Mouse (Mus musculus): ENCODE measurements around the gene Wscd2. TPM values are rescaled to one million over a fixed set of nuclear protein-coding genes. Genes with fewer than 3 reads are reported as not detected.

The Wscd2 gene
- polyA plus RNA-seq, 2 experiments, result 8.4 to 12.5 TPM

GRCm38 (mm10) chr5:113578428-113578827 lies 88.3 kb downstream of the Wscd2 start:
- DNase-seq (ENCODE audit: low spot score) (no peak), ATAC-seq (ENCODE audit: low FRiP score, low read depth) (no peak)
- no peak overlapping the region for H3K4me3 ChIP-seq (replicated peaks; ENCODE audit: low read length)
- H3K9ac ChIP-seq (ENCODE audit: low read depth, low read length, severe bottlenecking), result no peak overlapping the region
- no peak overlapping the region for H3K27ac ChIP-seq (replicated peaks; ENCODE audit: low read depth, low read length)
- H3K27me3 ChIP-seq (ENCODE audit: control insufficient read depth, insufficient read depth, low read length), result no peaks in the 10 kb centered on the region
- TF ChIP-seq POLR2A (IDR thresholded peaks at IDR 0.05; ENCODE audit: borderline replicate concordance, extremely low read depth, insufficient read depth, insufficient read length), result no peak
- no peak overlapping the region for H3K4me2 ChIP-seq (replicated peaks; ENCODE audit: low read depth, low read length, severe bottlenecking)
- 75% methylated on average over 6 of the region's 6 CpGs for WGBS
- H3K4me1 ChIP-seq (ENCODE audit: control insufficient read depth, insufficient read depth, low read length), result no peaks in the 10 kb centered on the region
- no peaks in the 10 kb centered on the region for H3K36me3 ChIP-seq (ENCODE audit: control insufficient read depth, insufficient read depth, low read length)
- no peaks in the 10 kb centered on the region; the same call in 1 of the 2 replicates for H3K9me3 ChIP-seq (ENCODE audit: control insufficient read depth, low read length)

GRCm38 (mm10) chr5:113579128-113579527 lies 89.0 kb downstream of the Wscd2 start:
- no peak for DNase-seq (ENCODE audit: low spot score)
- ATAC-seq (ENCODE audit: low FRiP score, low read depth), result no peak
- TF ChIP-seq POLR2A (IDR thresholded peaks at IDR 0.05; ENCODE audit: borderline replicate concordance, extremely low read depth, insufficient read depth, insufficient read length), result no peak
- H3K4me2 ChIP-seq (replicated peaks; ENCODE audit: low read depth, low read length, severe bottlenecking), result no peak overlapping the region
- H3K36me3 ChIP-seq (ENCODE audit: control insufficient read depth, insufficient read depth, low read length), result no peaks in the 10 kb centered on the region
- no peaks in the 10 kb centered on the region for H3K4me1 ChIP-seq (ENCODE audit: control insufficient read depth, insufficient read depth, low read length)
- no peaks in the 10 kb centered on the region; the same call in 1 of the 2 replicates for H3K9me3 ChIP-seq (ENCODE audit: control insufficient read depth, low read length)
- H3K4me3 ChIP-seq (replicated peaks; ENCODE audit: low read length), result no peak overlapping the region
- H3K9ac ChIP-seq (ENCODE audit: low read depth, low read length, severe bottlenecking), result no peak overlapping the region
- no peak overlapping the region for H3K27ac ChIP-seq (replicated peaks; ENCODE audit: low read depth, low read length)
- no peaks in the 10 kb centered on the region for H3K27me3 ChIP-seq (ENCODE audit: control insufficient read depth, insufficient read depth, low read length)
- WGBS, result 59% methylated on average over 4 of the region's 4 CpGs

GRCm38 (mm10) chr5:113580248-113580647 lies 90.1 kb downstream of the Wscd2 start:
- 58% methylated on average over 8 of the region's 8 CpGs for whole genome bisulfite sequencing
- ATAC-seq (ENCODE audit: low FRiP score, low read depth) (no peak), DNase-seq (ENCODE audit: low spot score) (no peak)
- Histone ChIP-seq H3K27me3 (ENCODE audit: control insufficient read depth, insufficient read depth, low read length) (no peaks in the 10 kb centered on the region), H3K4me1 (ENCODE audit: control insufficient read depth, insufficient read depth, low read length) (peaks cover 6% of the 10 kb centered on the region; the same call in 1 of the 2 replicates), H3K36me3 (ENCODE audit: control insufficient read depth, insufficient read depth, low read length) (no peaks in the 10 kb centered on the region), H3K4me2 (replicated peaks; ENCODE audit: low read depth, low read length, severe bottlenecking) (no peak overlapping the region), H3K9me3 (ENCODE audit: control insufficient read depth, low read length) (no peaks in the 10 kb centered on the region; the same call in 1 of the 2 replicates), H3K9ac (ENCODE audit: low read depth, low read length, severe bottlenecking) (no peak overlapping the region), H3K27ac (replicated peaks; ENCODE audit: low read depth, low read length) (no peak overlapping the region), H3K4me3 (replicated peaks; ENCODE audit: low read length) (no peak overlapping the region)
- no peak for TF ChIP-seq POLR2A (IDR thresholded peaks at IDR 0.05; ENCODE audit: borderline replicate concordance, extremely low read depth, insufficient read depth, insufficient read length)

- Histone ChIP-seq H3K9ac (ENCODE audit: low read depth, low read length, severe bottlenecking) (no peak overlapping the region), H3K4me1 (ENCODE audit: control insufficient read depth, insufficient read depth, low read length) (peaks cover 6% of the 10 kb centered on the region; the same call in 1 of the 2 replicates), H3K27ac (replicated peaks; ENCODE audit: low read depth, low read length) (no peak overlapping the region), H3K4me3 (replicated peaks; ENCODE audit: low read length) (no peak overlapping the region), H3K9me3 (ENCODE audit: control insufficient read depth, low read length) (no peaks in the 10 kb centered on the region; the same call in 1 of the 2 replicates), H3K36me3 (ENCODE audit: control insufficient read depth, insufficient read depth, low read length) (no peaks in the 10 kb centered on the region), H3K4me2 (replicated peaks; ENCODE audit: low read depth, low read length, severe bottlenecking) (no peak overlapping the region), H3K27me3 (ENCODE audit: control insufficient read depth, insufficient read depth, low read length) (no peaks in the 10 kb centered on the region)
- no peak for TF ChIP-seq POLR2A (IDR thresholded peaks at IDR 0.05; ENCODE audit: borderline replicate concordance, extremely low read depth, insufficient read depth, insufficient read length)
- DNase-seq (ENCODE audit: low spot score), result no peak
- ATAC-seq (ENCODE audit: low FRiP score, low read depth), result no peak
- WGBS, result 47% methylated on average over 9 of the region's 9 CpGs
Observed at GRCm38 (mm10) chr5:113580801-113581200, 90.7 kb downstream of the Wscd2 start.

GRCm38 (mm10) chr5:113583424-113584162 lies 93.5 kb downstream of the Wscd2 start:
- Histone ChIP-seq H3K27me3 (ENCODE audit: control insufficient read depth, insufficient read depth, low read length) (no peaks in the 10 kb centered on the region), H3K27ac (replicated peaks; ENCODE audit: low read depth, low read length) (no peak overlapping the region), H3K4me1 (ENCODE audit: control insufficient read depth, insufficient read depth, low read length) (peaks cover 6% of the 10 kb centered on the region; the same call in 1 of the 2 replicates), H3K36me3 (ENCODE audit: control insufficient read depth, insufficient read depth, low read length) (no peaks in the 10 kb centered on the region), H3K4me2 (replicated peaks; ENCODE audit: low read depth, low read length, severe bottlenecking) (no peak overlapping the region), H3K4me3 (replicated peaks; ENCODE audit: low read length) (no peak overlapping the region), H3K9me3 (ENCODE audit: control insufficient read depth, low read length) (no peaks in the 10 kb centered on the region; the same call in 1 of the 2 replicates), H3K9ac (ENCODE audit: low read depth, low read length, severe bottlenecking) (no peak overlapping the region)
- ATAC-seq (ENCODE audit: low FRiP score, low read depth) (no peak), DNase-seq (ENCODE audit: low spot score) (no peak)
- no peak for TF ChIP-seq POLR2A (IDR thresholded peaks at IDR 0.05; ENCODE audit: borderline replicate concordance, extremely low read depth, insufficient read depth, insufficient read length)
- 28% methylated on average over 5 of the region's 5 CpGs for WGBS

Data from limb, embryonic 14.5 days (tissue).